Mouse (Mus musculus) c-Kit-negative CD71-positive TER-119-positive erythroid progenitor cells, embryonic 14.5 days (primary cell): ENCODE data around the gene Apbb2.

ENCODE experiments used
- DNase-seq: peaks from one replicate; pipeline ENCODE4 v3.0.0-alpha.2; 2013; ENCODE audit warnings: low read depth, low spot score

The Apbb2 gene

GRCm38 (mm10) chr5:66415700-66416543 is 202.7 kb downstream of the Apbb2 start:
- DNase-seq = no peak

- DNase-seq = no peak
Measured at GRCm38 (mm10) chr5:66415033-66415697, 203.4 kb downstream of the Apbb2 start.

GRCm38 (mm10) chr5:66413402-66413801 is 205.2 kb downstream of the Apbb2 start:
- no peak for DNase-seq

DNA sequence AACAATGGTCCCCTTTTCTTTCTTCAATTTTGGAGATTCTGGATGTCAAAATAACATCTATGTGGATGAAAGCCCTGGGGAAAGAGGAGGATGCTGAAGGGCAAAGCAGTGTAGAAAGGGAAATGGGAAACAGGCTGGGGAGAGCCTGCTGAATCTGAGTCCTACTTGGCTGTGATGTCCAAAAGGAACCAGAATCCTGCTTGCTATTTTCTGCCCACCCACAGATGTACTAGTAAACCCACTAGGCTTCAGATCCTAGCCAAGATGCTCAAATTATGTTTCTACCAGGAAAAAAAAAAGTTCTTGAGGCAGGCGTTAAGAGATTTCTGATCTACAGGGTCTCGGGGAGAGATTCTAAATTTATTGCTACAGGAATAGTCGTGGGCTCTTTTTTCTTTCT is 205.8 kb downstream of the Apbb2 start:
- no peak for DNase-seq

GRCm38 (mm10) chr5:66408546-66408945 is 210.0 kb downstream of the Apbb2 start:
- no peak for DNase-seq

GRCm38 (mm10) chr5:66407948-66408347 is 210.6 kb downstream of the Apbb2 start:
- DNase-seq = no peak

DNA sequence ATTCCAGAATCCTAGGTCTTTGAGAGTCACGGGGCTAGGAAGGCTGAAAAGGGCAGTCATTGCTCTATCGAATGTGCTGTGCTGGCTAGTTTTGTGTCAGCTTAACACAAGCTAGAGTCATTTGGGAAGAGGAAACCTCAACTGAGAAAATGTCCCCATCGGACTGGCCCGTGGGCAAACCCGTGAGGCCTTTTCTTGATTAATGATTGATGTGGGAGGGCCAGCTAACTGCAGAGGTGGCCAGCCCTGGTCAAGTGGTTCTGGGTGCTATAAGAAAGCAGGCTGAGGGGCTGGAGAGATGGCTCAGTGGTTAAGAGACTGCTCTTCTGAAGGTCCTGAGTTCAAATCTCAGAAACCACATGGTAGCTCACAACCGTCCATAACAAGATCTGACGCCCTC is 212.2 kb downstream of the Apbb2 start:
- no peak for DNase-seq

DNA sequence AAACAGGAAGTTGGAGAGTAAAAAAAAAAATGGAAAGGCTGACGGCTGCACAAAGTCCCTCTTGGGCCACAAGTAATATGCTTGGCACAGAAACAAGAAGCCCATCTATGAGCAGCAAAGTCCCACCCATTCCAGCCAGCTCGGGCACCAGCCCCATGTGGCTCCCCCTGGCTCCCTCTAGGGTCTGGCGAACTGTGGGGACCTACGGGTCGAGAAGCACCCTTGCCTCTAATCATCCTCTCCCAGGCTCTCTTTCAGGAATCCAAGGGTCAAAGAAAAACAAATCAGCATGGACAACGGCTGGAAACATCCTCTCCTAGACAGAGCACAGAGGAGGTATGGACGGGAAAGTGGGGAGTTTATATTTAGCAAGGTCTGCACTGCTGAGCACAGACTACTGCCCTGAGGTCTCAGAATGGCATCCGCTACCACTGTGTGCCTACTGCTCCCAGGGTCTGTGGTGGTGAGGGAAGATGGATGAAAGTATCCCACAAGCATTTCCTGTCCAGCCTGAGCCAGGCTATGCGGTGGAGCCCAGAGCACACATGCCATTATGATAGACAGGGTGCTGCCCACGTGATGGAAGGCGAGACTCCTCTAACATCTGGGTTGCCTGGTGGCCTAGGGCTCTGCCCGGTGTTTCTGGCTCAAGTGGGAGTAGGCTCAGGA is 212.7 kb downstream of the Apbb2 start:
- DNase-seq = no peak

- no peak for DNase-seq
Measured at GRCm38 (mm10) chr5:66405305-66405704, 213.3 kb downstream of the Apbb2 start.

GRCm38 (mm10) chr5:66400563-66400962 is 218.0 kb downstream of the Apbb2 start:
- DNase-seq = no peak

- no peak for DNase-seq
Measured at GRCm38 (mm10) chr5:66399264-66399620, 219.3 kb downstream of the Apbb2 start.

GRCm38 (mm10) chr5:66398530-66399263 is 219.9 kb downstream of the Apbb2 start:
- DNase-seq = no peak

DNA sequence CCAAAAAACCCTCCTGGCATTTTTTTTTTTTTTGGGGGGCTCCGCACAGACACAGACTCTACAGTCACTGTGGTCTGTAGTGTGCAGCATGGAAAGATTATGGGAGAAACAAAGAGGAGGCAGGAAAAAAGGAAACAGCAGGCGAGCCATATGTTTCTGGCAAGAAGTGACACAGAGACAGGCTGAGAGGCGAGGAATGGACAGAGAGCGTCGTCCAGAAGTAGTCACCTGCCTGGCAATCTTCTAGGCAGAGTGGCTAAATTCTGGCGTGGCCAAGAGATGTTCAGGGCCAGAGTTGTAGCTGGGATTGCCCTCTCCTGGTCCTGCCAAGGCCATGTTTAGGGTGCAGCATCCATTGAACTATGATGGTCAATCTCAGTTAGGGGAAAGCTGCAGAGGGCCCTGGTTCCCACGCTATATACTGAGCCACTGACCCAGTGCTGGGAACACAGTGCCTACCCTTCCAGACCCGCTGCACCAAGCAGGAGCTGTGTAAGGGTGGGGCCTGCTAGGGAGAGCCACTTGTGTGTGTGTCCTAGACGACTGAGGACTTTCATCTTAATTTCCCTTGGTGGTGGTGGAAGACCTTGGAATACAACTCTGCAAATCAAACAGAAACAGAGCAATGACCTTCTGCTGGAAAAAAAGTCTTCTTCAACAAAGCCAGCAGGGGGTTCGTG is 224.7 kb downstream of the Apbb2 start:
- no peak for DNase-seq

- DNase-seq = no peak
Measured at GRCm38 (mm10) chr5:66392861-66393529, 225.6 kb downstream of the Apbb2 start.

- no peak for DNase-seq
Measured at GRCm38 (mm10) chr5:66391771-66392170, 226.8 kb downstream of the Apbb2 start.

DNA sequence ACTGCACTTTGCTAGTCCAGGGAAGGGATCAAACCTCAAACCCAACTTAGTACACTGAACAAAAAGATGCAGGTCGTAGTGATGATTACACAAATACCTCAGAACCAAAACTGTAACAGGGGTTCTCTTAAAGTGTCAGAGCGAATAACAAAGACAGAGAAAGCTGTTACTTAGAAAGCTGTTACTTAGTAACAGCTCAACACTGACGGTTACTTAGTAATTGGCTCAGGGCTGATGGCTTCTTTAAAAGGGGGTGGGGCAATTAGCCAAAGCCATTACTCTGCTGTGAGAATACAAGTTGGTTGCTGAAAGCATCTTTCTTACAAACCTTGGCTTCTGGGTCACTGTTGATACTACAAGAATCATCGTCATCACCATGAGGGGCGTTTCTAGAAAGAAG is 227.3 kb downstream of the Apbb2 start:
- DNase-seq = no peak

- no peak for DNase-seq
Measured at GRCm38 (mm10) chr5:66390567-66390966, 228.0 kb downstream of the Apbb2 start.

DNA sequence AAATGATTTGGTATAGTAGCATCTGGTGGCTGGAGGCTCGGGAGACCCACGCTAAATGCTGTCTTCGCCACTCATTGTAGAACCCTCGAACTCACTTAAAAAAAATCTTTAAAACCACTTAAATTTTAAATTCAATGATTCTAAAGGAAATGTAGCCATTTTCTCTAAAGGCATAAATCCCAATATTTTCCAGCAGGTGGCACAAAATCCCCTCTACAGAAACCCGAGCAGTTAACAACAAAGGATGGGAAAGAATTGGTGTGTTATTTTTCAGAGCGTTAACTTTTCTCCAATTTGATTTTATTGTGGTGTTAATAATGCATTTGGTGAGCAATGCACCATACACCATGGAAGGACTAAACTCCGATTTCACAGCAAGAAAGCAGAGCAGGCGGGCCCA is 231.1 kb downstream of the Apbb2 start:
- DNase-seq = no peak

DNA sequence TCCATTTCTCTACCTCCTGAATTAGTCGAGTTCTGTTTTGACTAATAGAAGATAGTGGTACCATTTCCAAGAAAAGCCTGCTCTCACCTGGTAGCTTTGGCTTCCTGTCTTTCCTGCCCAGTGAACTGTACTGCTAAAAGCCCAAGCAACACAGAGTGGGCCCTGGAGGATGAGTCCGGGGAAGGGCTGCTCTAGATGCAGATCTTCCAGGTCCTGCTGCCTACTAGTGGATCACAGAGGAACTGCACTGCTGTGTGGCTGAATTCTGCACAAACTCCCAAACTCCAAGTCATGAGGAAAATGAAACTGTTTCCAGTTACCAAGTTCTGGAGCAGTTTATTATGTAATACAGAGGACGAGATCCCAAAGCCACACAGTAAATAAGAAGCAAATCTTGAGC is 232.9 kb downstream of the Apbb2 start:
- no peak for DNase-seq

- no peak for DNase-seq
Measured at GRCm38 (mm10) chr5:66384806-66385446, 233.7 kb downstream of the Apbb2 start.
